Mouse (Mus musculus) thymus, adult 2 months (tissue): ENCODE measurements around the gene Sall4.

Experiments
- CTCF ChIP-seq: fragments of 200-500 bp; IDR thresholded peaks from 2 replicates; pipeline ENCODE4 v1.5.1; 2012; ENCODE audit warnings: mild to moderate bottlenecking, control low read depth, low read length, moderate library complexity, borderline replicate concordance; ENCODE audit not compliant: control insufficient read depth, poor library complexity, insufficient read depth; ENCODE audit errors: extremely low read depth
- POLR2A ChIP-seq: fragments of 200-500 bp; IDR thresholded peaks from 2 replicates; pipeline ENCODE4 v1.6.1; 2012; ENCODE audit warnings: mild to moderate bottlenecking, low read length, control low read depth, moderate library complexity; ENCODE audit not compliant: control insufficient read depth, poor library complexity, insufficient read depth; ENCODE audit errors: extremely low read depth

- TF ChIP-seq CTCF: no peak
- no peak for TF ChIP-seq POLR2A
These were observed 5.8 kb downstream of the Sall4 start for GRCm38 (mm10) chr2:168761954-168762353.
